Mouse (Mus musculus) midbrain, embryonic 12.5 days (tissue): ENCODE data around the gene Pgm2. TPM values are rescaled to one million over a fixed set of nuclear protein-coding genes. Genes with fewer than 3 reads are reported as not detected.

ENCODE experiments used
- ATAC-seq: fragments of 200-750 bp; cut with Nextera tagmentation; 2 replicates; pipeline ENCODE4 v1.8.0; 2017; ENCODE audit warnings: low read depth, moderate TSS enrichment, moderate library complexity; ENCODE audit not compliant: low FRiP score
- H3K27ac ChIP-seq: fragments of 300-500 bp; sonication (generic); replicated peaks from 2 replicates; pipeline ENCODE4 v1.5.1; 2016; ENCODE audit warnings: mild to moderate bottlenecking
- H3K27me3 ChIP-seq: fragments of 300-500 bp; sonication (generic); 2 replicates; pipeline ENCODE4 v1.6.1; 2016; ENCODE audit warnings: mild to moderate bottlenecking
- H3K36me3 ChIP-seq: fragments of 300-500 bp; sonication (generic); 2 replicates; pipeline ENCODE4 v1.6.1; 2016
- H3K4me1 ChIP-seq: fragments of 300-500 bp; sonication (generic); 2 replicates; pipeline ENCODE4 v1.6.1; 2016
- H3K4me2 ChIP-seq: fragments of 300-500 bp; sonication (generic); replicated peaks from 2 replicates; pipeline ENCODE4 v1.6.1; 2016; ENCODE audit warnings: mild to moderate bottlenecking, moderate library complexity
- H3K4me3 ChIP-seq: fragments of 300-500 bp; sonication (generic); 2 replicates; pipeline ENCODE4 v1.5.1; 2016; ENCODE audit warnings: mild to moderate bottlenecking
- H3K9ac ChIP-seq: fragments of 300-500 bp; sonication (generic); replicated peaks from 2 replicates; pipeline ENCODE4 v1.6.1; 2016; ENCODE audit warnings: mild to moderate bottlenecking, moderate library complexity
- H3K9me3 ChIP-seq: fragments of 300-500 bp; sonication (generic); 2 replicates; pipeline ENCODE4 v1.6.1; 2016; ENCODE audit warnings: mild to moderate bottlenecking
- WGBS: fragments of 180-500 bp; shearing (Covaris S2); methylation state at CpG from one replicate; pipeline ENCODE4 v1.1.7; 2016; 5-methylcytosine and 5-hydroxymethylcytosine counted together
- polyA plus RNA-seq: library from polyadenylated mRNA; unstranded; fragments of >200 nt; fragmentation: Nextera tagmentation; extraction: Ambion mirVana; gene quantifications from 2 replicates; pipeline ENCODE4 v1.2.1, GENCODE M21; 2016

The Pgm2 gene
- polyA plus RNA-seq, 1 experiment from 2014 or later = 25.1 TPM

- no peak overlapping the region for H3K4me3 ChIP-seq
- no peak for ATAC-seq
- no peak overlapping the region for H3K4me2 ChIP-seq
- WGBS = 96% methylated on average over 3 of the region's 3 CpGs
- peaks cover 68% of the 10 kb centered on the region for H3K36me3 ChIP-seq
- H3K9ac ChIP-seq = no peak overlapping the region
- no peak overlapping the region for H3K27ac ChIP-seq
- no peaks in the 10 kb centered on the region for H3K27me3 ChIP-seq
- H3K9me3 ChIP-seq = no peaks in the 10 kb centered on the region
- H3K4me1 ChIP-seq = no peaks in the 10 kb centered on the region
Measured at GRCm38 (mm10) chr5:64112360-64112759, 19.6 kb downstream of the Pgm2 start.

GRCm38 (mm10) chr5:64114210-64114609 is 21.5 kb downstream of the Pgm2 start:
- Histone ChIP-seq H3K36me3 (peaks cover 57% of the 10 kb centered on the region), H3K9ac (no peak overlapping the region), H3K4me3 (no peak overlapping the region), H3K27ac (no peak overlapping the region), H3K27me3 (no peaks in the 10 kb centered on the region), H3K4me2 (no peak overlapping the region), H3K9me3 (no peaks in the 10 kb centered on the region), H3K4me1 (no peaks in the 10 kb centered on the region)
- 93% methylated on average over 6 of the region's 6 CpGs for WGBS
- no peak for ATAC-seq

GRCm38 (mm10) chr5:64117191-64117590 is 24.4 kb downstream of the Pgm2 start:
- ATAC-seq = no peak
- Histone ChIP-seq H3K4me1 (no peaks in the 10 kb centered on the region), H3K36me3 (peaks cover 49% of the 10 kb centered on the region), H3K4me2 (no peak overlapping the region), H3K4me3 (no peak overlapping the region), H3K27me3 (no peaks in the 10 kb centered on the region), H3K27ac (no peak overlapping the region), H3K9me3 (no peaks in the 10 kb centered on the region), H3K9ac (no peak overlapping the region)
- WGBS = 47% methylated on average over 1 of the region's 1 CpGs

- no peak overlapping the region for H3K4me3 ChIP-seq
- no peak overlapping the region for H3K9ac ChIP-seq
- no peaks in the 10 kb centered on the region for H3K9me3 ChIP-seq
- H3K36me3 ChIP-seq = peaks cover 4% of the 10 kb centered on the region; the same call in 1 of the 2 replicates
- H3K27me3 ChIP-seq = no peaks in the 10 kb centered on the region
- H3K4me2 ChIP-seq = no peak overlapping the region
- ATAC-seq = no peak
- WGBS = 58% methylated on average over 5 of the region's 5 CpGs
- no peaks in the 10 kb centered on the region for H3K4me1 ChIP-seq
- no peak overlapping the region for H3K27ac ChIP-seq
Measured at GRCm38 (mm10) chr5:64125783-64126182, 33.0 kb downstream of the Pgm2 start.

GRCm38 (mm10) chr5:64131550-64131949 is 38.8 kb downstream of the Pgm2 start:
- Histone ChIP-seq H3K4me1 (no peaks in the 10 kb centered on the region), H3K27me3 (no peaks in the 10 kb centered on the region), H3K9me3 (no peaks in the 10 kb centered on the region), H3K36me3 (peaks cover 4% of the 10 kb centered on the region; the same call in 1 of the 2 replicates), H3K9ac (no peak overlapping the region), H3K4me2 (no peak overlapping the region), H3K27ac (no peak overlapping the region), H3K4me3 (no peak overlapping the region)
- 72% methylated on average over 5 of the region's 5 CpGs for WGBS
- ATAC-seq = no peak

- no peak overlapping the region for H3K9ac ChIP-seq
- no peaks in the 10 kb centered on the region for H3K27me3 ChIP-seq
- H3K4me2 ChIP-seq = no peak overlapping the region
- no peak overlapping the region for H3K27ac ChIP-seq
- H3K4me3 ChIP-seq = no peak overlapping the region
- 89% methylated on average over 4 of the region's 4 CpGs for WGBS
- H3K36me3 ChIP-seq = no peaks in the 10 kb centered on the region
- no peaks in the 10 kb centered on the region for H3K4me1 ChIP-seq
- no peak for ATAC-seq
- H3K9me3 ChIP-seq = no peaks in the 10 kb centered on the region
Measured at GRCm38 (mm10) chr5:64133901-64134300, 41.2 kb downstream of the Pgm2 start.

GRCm38 (mm10) chr5:64136325-64136724 is 43.6 kb downstream of the Pgm2 start:
- Histone ChIP-seq H3K27ac (no peak overlapping the region), H3K4me1 (no peaks in the 10 kb centered on the region), H3K4me3 (no peak overlapping the region), H3K27me3 (no peaks in the 10 kb centered on the region), H3K4me2 (no peak overlapping the region), H3K9me3 (no peaks in the 10 kb centered on the region), H3K36me3 (no peaks in the 10 kb centered on the region), H3K9ac (no peak overlapping the region)
- WGBS = 84% methylated on average over 5 of the region's 5 CpGs
- no peak for ATAC-seq

- Histone ChIP-seq H3K4me2 (no peak overlapping the region), H3K4me3 (no peak overlapping the region), H3K27ac (no peak overlapping the region), H3K9ac (no peak overlapping the region), H3K9me3 (no peaks in the 10 kb centered on the region), H3K36me3 (no peaks in the 10 kb centered on the region), H3K4me1 (no peaks in the 10 kb centered on the region), H3K27me3 (no peaks in the 10 kb centered on the region)
- no peak for ATAC-seq
- 87% methylated on average over 3 of the region's 3 CpGs for WGBS
Measured at GRCm38 (mm10) chr5:64140202-64140601, 47.5 kb downstream of the Pgm2 start.

GRCm38 (mm10) chr5:64144315-64144714 is 51.6 kb downstream of the Pgm2 start:
- Histone ChIP-seq H3K4me3 (no peak overlapping the region), H3K9ac (no peak overlapping the region), H3K4me2 (no peak overlapping the region), H3K27me3 (no peaks in the 10 kb centered on the region), H3K27ac (no peak overlapping the region), H3K36me3 (no peaks in the 10 kb centered on the region), H3K4me1 (no peaks in the 10 kb centered on the region), H3K9me3 (no peaks in the 10 kb centered on the region)
- whole genome bisulfite sequencing = 71% methylated on average over 5 of the region's 5 CpGs
- ATAC-seq = no peak

GRCm38 (mm10) chr5:64146384-64147005 is 53.7 kb downstream of the Pgm2 start:
- Histone ChIP-seq H3K27ac (no peak overlapping the region), H3K9ac (no peak overlapping the region), H3K9me3 (no peaks in the 10 kb centered on the region), H3K4me1 (no peaks in the 10 kb centered on the region), H3K27me3 (peaks cover 4% of the 10 kb centered on the region), H3K4me3 (no peak overlapping the region), H3K4me2 (no peak overlapping the region), H3K36me3 (no peaks in the 10 kb centered on the region)
- 80% methylated on average over 10 of the region's 10 CpGs for WGBS
- ATAC-seq = no peak

- Histone ChIP-seq H3K27me3 (peaks cover 4% of the 10 kb centered on the region), H3K9ac (no peak overlapping the region), H3K9me3 (no peaks in the 10 kb centered on the region), H3K4me3 (no peak overlapping the region), H3K4me2 (no peak overlapping the region), H3K4me1 (no peaks in the 10 kb centered on the region), H3K27ac (no peak overlapping the region), H3K36me3 (no peaks in the 10 kb centered on the region)
- WGBS = 33% methylated on average over 17 of the region's 17 CpGs
- ATAC-seq = 0 out of 2 replicates have a peak, but pooled peaks have one; percentile 19
Measured at GRCm38 (mm10) chr5:64149184-64150127, 56.7 kb downstream of the Pgm2 start.

GRCm38 (mm10) chr5:64153319-64153718 is 60.6 kb downstream of the Pgm2 start:
- no peak overlapping the region for H3K9ac ChIP-seq
- H3K4me1 ChIP-seq = no peaks in the 10 kb centered on the region
- ATAC-seq = no peak
- H3K36me3 ChIP-seq = no peaks in the 10 kb centered on the region
- H3K9me3 ChIP-seq = no peaks in the 10 kb centered on the region
- H3K4me3 ChIP-seq = no peak overlapping the region
- H3K27me3 ChIP-seq = peaks cover 23% of the 10 kb centered on the region
- WGBS = 87% methylated on average over 1 of the region's 1 CpGs
- no peak overlapping the region for H3K4me2 ChIP-seq
- no peak overlapping the region for H3K27ac ChIP-seq
